21 mouse cellular contexts compared by ENCODE assay signal in the genomic region with DNA sequence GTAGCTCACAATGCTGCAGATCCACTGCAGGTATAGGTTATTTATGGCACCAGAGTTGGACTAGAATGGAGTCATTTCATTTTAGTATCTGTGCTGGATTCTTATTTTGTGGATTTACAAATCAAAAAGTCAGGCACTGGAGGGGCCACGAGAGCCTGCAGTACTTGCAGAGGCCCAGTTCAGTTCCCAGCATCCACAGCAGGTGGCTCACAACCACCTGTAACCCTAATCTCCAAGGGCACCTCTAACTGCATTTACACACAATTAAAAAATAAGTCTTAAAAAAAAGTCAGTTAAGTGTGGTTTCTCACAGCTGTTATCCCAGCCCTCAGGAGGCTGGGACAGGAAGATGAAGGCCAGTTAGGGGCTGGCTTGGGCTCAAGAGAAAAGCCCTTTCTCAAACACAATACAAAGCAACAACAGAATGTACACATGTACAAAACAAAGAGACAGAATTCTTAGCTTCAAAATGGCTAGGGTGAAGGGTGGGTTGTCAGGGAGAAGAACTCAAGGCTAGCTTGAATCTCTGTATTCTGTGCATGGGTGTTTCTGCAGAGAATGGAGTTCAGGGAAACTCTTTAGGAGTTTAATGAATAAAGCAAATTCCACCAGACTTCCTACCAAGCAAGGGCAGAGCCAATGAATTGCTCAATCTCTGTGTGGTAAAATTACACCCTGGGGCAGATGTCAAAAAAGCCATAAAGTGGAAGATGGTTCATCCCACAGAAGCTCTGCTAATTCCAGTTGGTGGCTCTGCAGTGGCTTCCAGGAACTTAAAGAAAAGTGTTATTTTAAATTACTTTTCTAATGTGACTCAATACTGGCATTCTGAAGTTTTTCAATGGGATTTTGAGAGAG. TPM values are rescaled to one million over a fixed set of nuclear protein-coding genes. Genes with fewer than 3 reads are reported as not detected.
DNase-seq lines count a peak whose midpoint lies in the region; ATAC-seq and TF ChIP-seq lines count a peak whose summit lies in the region.
"Had no signal": no experiment of that assay in that cellular context is flagged by ENCODE, and none has a peak within 500 bp of the region (broad histone marks: within the 10 kb centered on the region; RNA-seq: fewer than 3 reads in every experiment).

No protein-coding gene starts in this region.

- no peak overlapping the region for H3K9ac ChIP-seq in hindbrain, embryonic 16.5 days (ENCODE audit: low read depth, low read length)
- H3K9ac ChIP-seq: hindbrain, embryonic 12.5 days; liver, embryonic 13.5 days had no signal

- no peak for TF ChIP-seq CTCF in C2C12 (IDR thresholded peaks at IDR 0.05; ENCODE audit: control insufficient read depth, insufficient read depth, insufficient read length)

- no peak overlapping the region for H3K4me3 ChIP-seq in C2C12 (ENCODE audit: insufficient read depth, poor library complexity, severe bottlenecking)
- no peak overlapping the region for H3K4me3 ChIP-seq in hindbrain, embryonic 16.5 days (ENCODE audit: low read length)
- H3K4me3 ChIP-seq: hindbrain, embryonic 12.5 days; liver, embryonic 13.5 days; midbrain, embryonic 10.5 days had no signal

- H3K79me3 ChIP-seq in C2C12 (ENCODE audit: low read depth), result no peaks in the 10 kb centered on the region

- no peak overlapping the region for H3ac ChIP-seq in C2C12 (ENCODE audit: control insufficient read depth, insufficient read length, low read depth)

- H3K4me2 ChIP-seq in hindbrain, embryonic 16.5 days (ENCODE audit: low read length), result no peak overlapping the region
- H3K4me2 ChIP-seq: hindbrain, embryonic 12.5 days; liver, embryonic 13.5 days had no signal

- H3K27ac ChIP-seq in hindbrain, embryonic 16.5 days (ENCODE audit: low read depth, low read length), result no peak overlapping the region
- H3K27ac ChIP-seq: hindbrain, embryonic 12.5 days; liver, embryonic 13.5 days; midbrain, embryonic 10.5 days; stomach, postnatal 0 days had no signal

- no peaks in the 10 kb centered on the region for H3K9me3 ChIP-seq in hindbrain, embryonic 16.5 days (ENCODE audit: control insufficient read depth, low read length)
- H3K9me3 ChIP-seq: hindbrain, embryonic 12.5 days; liver, embryonic 13.5 days; midbrain, embryonic 10.5 days had no signal

- intact Hi-C loops in gastrocnemius, postnatal 14 days (cut with DNase I; ENCODE audit: low total_unique reads), result no loop called here

- H3K27me3 ChIP-seq in C2C12 (ENCODE audit: control insufficient read depth, insufficient read depth, insufficient read length), result no peaks in the 10 kb centered on the region
- no peaks in the 10 kb centered on the region for H3K27me3 ChIP-seq in hindbrain, embryonic 16.5 days (replicated peaks; ENCODE audit: control insufficient read depth, insufficient read depth, low read length)
- H3K27me3 ChIP-seq: hindbrain, embryonic 12.5 days; liver, embryonic 13.5 days had no signal

- H3K4me1 ChIP-seq in hindbrain, embryonic 16.5 days (ENCODE audit: control insufficient read depth, insufficient read depth, low read depth, low read length), result no peaks in the 10 kb centered on the region
- H3K4me1 ChIP-seq: hindbrain, embryonic 12.5 days; liver, embryonic 13.5 days had no signal

- ATAC-seq in hindbrain, embryonic 16.5 days, result no peak
- ATAC-seq: forebrain, embryonic 14.5 days; intestine, postnatal 0 days had no signal

- H3K79me2 ChIP-seq in C2C12 (ENCODE audit: control insufficient read depth, insufficient read depth), result no peaks in the 10 kb centered on the region

- DNase-seq in 3T3-L1 (ENCODE audit: low read depth, low spot score), result peak; percentile 42
- peak; percentile 4 for DNase-seq in embryo, embryonic 11 days
- peak; percentile 3 to 6 for DNase-seq in thymus, adult 18-20 months
- DNase-seq in gastrocnemius, postnatal 14 days, result no peak
- no peak for DNase-seq in gastrocnemius, postnatal 25 days
- DNase-seq: adrenal gland, adult 8-10 months; cerebellum, adult 18-20 months; kidney, postnatal 14 days; left cerebral cortex, postnatal 4 days; liver, embryonic 13.5 days; lung, postnatal 10 days; spleen, adult 18-20 months had no signal

- no peaks in the 10 kb centered on the region for H3K36me3 ChIP-seq in C2C12 (ENCODE audit: control insufficient read depth, insufficient read depth)
- H3K36me3 ChIP-seq in hindbrain, embryonic 16.5 days (ENCODE audit: control insufficient read depth, insufficient read depth, low read length), result no peaks in the 10 kb centered on the region
- H3K36me3 ChIP-seq: hindbrain, embryonic 12.5 days; liver, embryonic 13.5 days; midbrain, embryonic 10.5 days had no signal

- 63% methylated on average over 1 of the region's 1 CpGs for WGBS in hindbrain, embryonic 16.5 days

TF ChIP-seq in C2C12, 6 proteins besides CTCF, POLR2A, EP300 and RAD21:
- TF ChIP-seq FOSL1 (IDR thresholded peaks at IDR 0.05; ENCODE audit: insufficient read depth, low read length, poor library complexity, severe bottlenecking) (no peak), CEBPB (IDR thresholded peaks at IDR 0.05; ENCODE audit: low read depth) (peak; percentile 37)
TF ChIP-seq in C2C12: peak in this region for 1.

RNA-seq across cellular contexts. Expression of gene Mmp13, which starts 19.3 kb away (rescaled TPM):
- polyA plus RNA-seq in C2C12 (2012; fragmentation: generic; extraction: Trizol), result 0.04 TPM
- total RNA-seq in gastrocnemius, postnatal 14 days (2021), result not detected
- not detected for total RNA-seq in gastrocnemius, postnatal 25 days (2021)
- 0.09 and 1.5 TPM in 2 replicates for polyA plus RNA-seq in hindbrain, embryonic 16.5 days (2015; fragmentation: Nextera tagmentation; extraction: Ambion mirVana)
- total RNA-seq: gastrocnemius, adult 8-10 months; layer of hippocampus, postnatal 14 days had no signal
- polyA plus RNA-seq: forebrain, embryonic 14.5 days; hindbrain, embryonic 12.5 days; midbrain, embryonic 10.5 days had no signal

Comparison
In these comparisons a context has a peak if more than half of its experiments do, and no peak if none do; other contexts are left out.
1. DNase-seq: peak in 3T3-L1 (single experiment), embryo, embryonic 11 days (single experiment) and thymus, adult 18-20 months (2 of 2); none in gastrocnemius, postnatal 14 days (single experiment) and gastrocnemius, postnatal 25 days (single experiment).